Mouse (Mus musculus) lung, embryonic 15.5 days (tissue): ENCODE measurements at regions not wholly inside any gene's neighbourhood (a gene's known extent, or its start where the extent isn't known, plus 50 kb on each side); places are given as distances from the start of the nearest gene placed in this dataset.

Experiments
- ATAC-seq: fragments of 200-750 bp; cut with Nextera tagmentation; 2 replicates; pipeline ENCODE4 v1.8.0; 2017; ENCODE audit warnings: moderate number of reproducible peaks, borderline replicate concordance; ENCODE audit not compliant: low FRiP score, low TSS enrichment; ENCODE audit errors: extremely low read depth
- H3K27ac ChIP-seq: fragments of 300-500 bp; sonication (generic); 2 replicates; pipeline ENCODE4 v1.5.1; 2015; ENCODE audit warnings: moderate library complexity, mild to moderate bottlenecking, inconsistent platforms
- H3K27me3 ChIP-seq: fragments of 300-500 bp; sonication (generic); 2 replicates; pipeline ENCODE4 v1.6.1; 2015; ENCODE audit warnings: inconsistent platforms
- H3K36me3 ChIP-seq: fragments of 300-500 bp; sonication (generic); 2 replicates; pipeline ENCODE4 v1.6.1; 2015; ENCODE audit warnings: inconsistent platforms
- H3K4me1 ChIP-seq: fragments of 300-500 bp; sonication (generic); 2 replicates; pipeline ENCODE4 v1.6.1; 2015; ENCODE audit warnings: inconsistent platforms
- H3K4me2 ChIP-seq: fragments of 300-500 bp; sonication (generic); 2 replicates; pipeline ENCODE4 v1.6.1; 2015; ENCODE audit warnings: inconsistent platforms, mild to moderate bottlenecking, moderate library complexity
- H3K4me3 ChIP-seq: fragments of 300-500 bp; sonication (generic); 2 replicates; pipeline ENCODE4 v1.5.1; 2015; ENCODE audit warnings: mild to moderate bottlenecking, inconsistent platforms
- H3K9ac ChIP-seq: fragments of 300-500 bp; sonication (generic); 2 replicates; pipeline ENCODE4 v1.6.1; 2015; ENCODE audit warnings: inconsistent platforms
- H3K9me3 ChIP-seq: fragments of 300-500 bp; sonication (generic); 2 replicates; pipeline ENCODE4 v1.6.1; 2016; ENCODE audit warnings: inconsistent platforms
- WGBS: fragments of 180-500 bp; shearing (Covaris S2); methylation state at CpG from one replicate; pipeline ENCODE4 v1.1.7; 2015; 5-methylcytosine and 5-hydroxymethylcytosine counted together

DNA sequence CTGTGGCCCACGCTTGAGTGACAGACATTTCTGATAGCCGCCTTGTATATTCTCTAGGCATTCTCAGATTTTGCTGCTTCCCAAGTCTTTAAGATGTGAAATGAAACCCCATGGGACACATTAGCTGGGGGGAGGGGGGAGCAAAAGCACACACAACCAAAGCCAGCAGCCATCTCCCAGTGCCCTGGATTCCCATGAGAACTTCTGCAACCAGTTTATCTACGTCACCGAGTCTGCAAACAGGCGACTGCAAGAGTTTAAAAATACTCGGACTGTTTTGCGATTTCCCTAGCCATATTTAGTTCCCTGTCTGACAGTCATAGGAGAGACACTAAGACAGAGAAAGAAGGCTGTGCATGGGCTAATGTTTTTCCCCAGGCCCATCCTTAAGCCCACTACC is 52.3 kb upstream of the Hddc2 start:
- 58% methylated on average over 7 of the region's 7 CpGs for WGBS
- no peak for ATAC-seq
- Histone ChIP-seq H3K4me2 (no peak overlapping the region), H3K9me3 (no peaks in the 10 kb centered on the region), H3K27me3 (no peaks in the 10 kb centered on the region), H3K27ac (no peak overlapping the region), H3K9ac (no peak overlapping the region), H3K4me1 (no peaks in the 10 kb centered on the region), H3K36me3 (no peaks in the 10 kb centered on the region), H3K4me3 (no peak overlapping the region)
